Mouse (Mus musculus) cerebellum, postnatal 10 days (tissue): ENCODE measurements at regions not wholly inside any gene's neighbourhood (a gene's known extent, or its start where the extent isn't known, plus 50 kb on each side); places are given as distances from the start of the nearest gene placed in this dataset.

ENCODE experiments used
- DNase-seq, 2 experiments: peaks; one replicate each; pipeline ENCODE4 v3.0.0; 2021; ENCODE audit warnings: mixed read lengths in 2 of 2

- no peak for DNase-seq
Observed at GRCm38 (mm10) chr4:32185986-32186385, 52.6 kb upstream of the Bach2 start.

DNA sequence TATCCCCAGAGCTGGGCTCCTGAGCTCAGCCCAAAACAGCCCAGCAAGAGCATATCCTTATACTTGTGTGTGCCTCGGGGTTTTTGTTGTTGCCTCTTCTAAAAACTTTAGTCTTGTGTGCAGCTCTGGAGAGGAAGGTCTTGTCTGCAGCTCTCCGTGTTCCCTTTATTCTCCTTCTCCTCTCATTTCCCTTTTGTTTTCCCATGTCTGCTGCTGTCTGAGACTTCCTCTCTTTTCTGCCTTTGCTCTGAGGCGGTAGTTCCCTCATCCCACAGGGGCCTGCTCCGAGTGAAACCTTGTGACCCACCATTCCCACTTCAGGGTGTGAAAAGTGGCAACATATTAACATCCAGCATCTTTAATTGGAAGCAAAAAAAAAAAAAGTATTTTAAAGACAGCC is 51.5 kb upstream of the Bach2 start:
- no peak for DNase-seq

GRCm38 (mm10) chr4:32188076-32188475 is 50.5 kb upstream of the Bach2 start:
- DNase-seq: no peak

DNA sequence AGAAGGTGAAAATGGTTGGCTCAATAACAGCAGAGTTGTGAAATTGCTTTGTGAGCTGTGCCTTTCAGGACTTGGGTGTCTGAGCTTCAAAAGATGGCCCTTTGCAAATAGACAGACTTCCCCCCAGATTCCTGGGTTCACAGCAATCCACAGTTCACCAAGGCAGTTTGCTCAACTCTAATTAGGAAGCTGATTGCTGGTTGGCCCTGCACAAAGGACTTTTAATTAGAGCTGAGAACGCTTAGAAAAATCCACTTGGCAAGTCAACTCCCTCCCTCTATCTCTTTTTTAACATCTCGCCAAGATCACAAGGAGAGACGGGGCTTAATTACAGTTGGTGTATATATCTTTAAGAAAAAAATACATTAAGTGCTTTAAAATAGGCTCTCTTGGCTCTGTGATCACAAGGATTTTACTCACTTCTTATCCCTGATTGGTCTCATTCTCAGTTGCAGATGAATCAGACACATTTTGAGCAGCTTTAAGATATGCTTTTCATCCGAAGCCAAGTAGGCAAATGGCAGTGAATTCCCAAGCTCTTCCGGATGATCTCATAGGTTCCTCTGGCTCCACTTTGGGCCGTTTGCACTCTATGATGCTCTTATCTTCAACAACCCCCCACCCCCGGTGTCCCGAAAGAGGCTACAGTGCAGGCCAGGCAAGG is 49.7 kb upstream of the Bach2 start:
- no peak for DNase-seq
